Mouse (Mus musculus) liver, adult (tissue): ENCODE results near the gene Aoc1.

Source experiments
- GATA4 ChIP-seq: IDR thresholded peaks from 2 replicates; pipeline ENCODE4 v1.6.1; 2014; ENCODE audit warnings: mild to moderate bottlenecking, low read length; ENCODE audit not compliant: insufficient replicate concordance

Aoc1 gene

GRCm38 (mm10) chr6:48876510-48877135 lies 3.9 kb downstream of the Aoc1 start:
- TF ChIP-seq GATA4, result no peak

DNA sequence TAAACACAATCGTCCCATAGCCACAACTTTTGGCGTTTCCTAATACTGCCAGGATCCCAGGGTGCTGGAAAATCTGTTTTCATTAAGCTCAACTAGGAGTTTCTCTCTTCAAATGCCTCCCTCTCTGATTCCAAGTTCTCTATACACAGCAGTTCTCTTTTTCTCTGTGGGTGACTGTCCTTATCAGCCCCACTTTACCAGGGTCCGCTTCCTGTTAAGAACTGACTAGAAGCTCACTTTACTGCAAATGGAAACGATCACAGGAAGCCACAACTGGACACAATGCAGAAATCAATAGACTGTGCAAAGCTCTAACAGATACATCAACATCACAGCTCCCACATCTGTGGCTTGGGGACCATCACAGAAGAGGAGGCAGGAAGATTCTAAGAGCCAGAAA lies 21.5 kb downstream of the Aoc1 start:
- TF ChIP-seq GATA4, result no peak

GRCm38 (mm10) chr6:48894938-48895818 lies 22.5 kb downstream of the Aoc1 start:
- no peak for TF ChIP-seq GATA4

GRCm38 (mm10) chr6:48895941-48896340 lies 23.2 kb downstream of the Aoc1 start:
- TF ChIP-seq GATA4, result no peak

DNA sequence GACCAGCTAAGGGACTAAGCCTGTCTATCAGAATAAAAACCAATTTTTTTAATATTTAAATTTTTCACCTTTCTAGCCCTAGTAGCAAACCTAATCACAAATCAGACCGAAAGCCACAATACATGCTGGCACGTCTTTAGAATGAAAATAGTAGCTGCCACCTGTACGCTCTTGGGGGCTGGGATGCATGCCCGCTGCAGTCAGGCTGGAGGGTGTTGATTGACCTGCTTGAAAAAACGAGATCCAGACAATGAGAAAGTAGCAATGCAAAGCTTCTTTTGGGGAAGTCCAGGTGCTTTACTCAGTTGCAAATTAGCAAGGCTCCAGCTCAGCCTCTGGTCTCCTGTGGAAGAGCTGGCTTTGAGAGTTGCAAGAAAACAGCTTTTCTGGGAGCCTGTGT lies 24.3 kb downstream of the Aoc1 start:
- no peak for TF ChIP-seq GATA4

GRCm38 (mm10) chr6:48902511-48903406 lies 30.1 kb downstream of the Aoc1 start:
- no peak for TF ChIP-seq GATA4

- TF ChIP-seq GATA4, result no peak
These were observed 30.7 kb downstream of the Aoc1 start for GRCm38 (mm10) chr6:48903437-48903836.

DNA sequence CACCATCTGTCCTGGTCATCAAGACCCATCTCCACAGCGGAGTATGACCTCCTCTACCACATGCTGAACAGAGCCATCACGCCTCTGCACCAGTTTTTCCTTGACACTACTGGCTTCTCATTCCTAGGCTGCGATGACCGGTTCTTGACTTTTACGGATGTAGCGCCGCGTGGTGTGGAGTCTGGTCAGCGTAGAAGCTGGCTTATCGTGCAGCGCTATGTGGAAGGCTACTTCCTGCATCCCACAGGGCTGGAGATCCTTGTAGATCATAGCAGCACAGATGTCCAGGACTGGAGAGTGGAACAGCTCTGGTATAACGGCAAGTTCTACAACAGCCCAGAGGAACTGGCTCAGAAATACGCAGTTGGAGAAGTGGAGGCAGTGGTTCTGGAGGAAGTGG lies 32.9 kb downstream of the Aoc1 start:
- no peak for TF ChIP-seq GATA4

DNA sequence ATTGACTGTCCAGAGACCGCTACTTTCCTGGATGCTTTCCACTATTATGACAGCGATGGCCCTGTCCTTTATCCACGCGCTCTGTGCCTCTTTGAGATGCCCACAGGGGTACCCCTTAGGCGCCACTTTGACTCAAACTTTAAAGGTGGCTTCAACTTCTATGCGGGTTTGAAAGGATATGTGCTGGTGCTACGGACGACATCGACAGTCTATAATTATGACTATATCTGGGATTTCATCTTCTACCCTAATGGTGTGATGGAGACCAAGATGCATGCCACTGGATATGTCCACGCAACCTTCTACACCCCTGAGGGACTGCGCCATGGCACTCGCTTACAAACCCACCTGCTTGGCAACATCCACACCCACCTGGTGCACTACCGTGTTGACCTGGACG lies 33.7 kb downstream of the Aoc1 start:
- no peak for TF ChIP-seq GATA4

DNA sequence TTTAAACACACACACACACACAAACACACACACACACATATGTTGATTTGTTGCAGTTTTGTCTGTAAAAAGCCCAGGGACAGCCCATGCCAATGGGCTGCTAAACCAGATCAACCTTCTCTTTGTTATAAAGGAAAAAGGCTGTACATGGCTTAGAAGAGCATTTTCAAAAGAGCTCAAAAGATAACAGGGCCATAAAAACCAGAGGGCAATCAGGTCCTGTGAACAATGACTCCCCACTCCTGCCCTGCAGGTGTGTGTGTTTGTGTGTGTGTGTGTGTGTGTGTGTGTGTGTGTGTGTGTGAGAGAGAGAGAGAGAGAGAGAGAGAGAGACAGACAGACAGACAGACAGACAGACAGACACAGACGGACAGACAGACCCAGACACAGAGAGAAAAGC lies 36.5 kb downstream of the Aoc1 start:
- no peak for TF ChIP-seq GATA4

- TF ChIP-seq GATA4, result no peak
These were observed 39.3 kb downstream of the Aoc1 start for GRCm38 (mm10) chr6:48912033-48912432.

DNA sequence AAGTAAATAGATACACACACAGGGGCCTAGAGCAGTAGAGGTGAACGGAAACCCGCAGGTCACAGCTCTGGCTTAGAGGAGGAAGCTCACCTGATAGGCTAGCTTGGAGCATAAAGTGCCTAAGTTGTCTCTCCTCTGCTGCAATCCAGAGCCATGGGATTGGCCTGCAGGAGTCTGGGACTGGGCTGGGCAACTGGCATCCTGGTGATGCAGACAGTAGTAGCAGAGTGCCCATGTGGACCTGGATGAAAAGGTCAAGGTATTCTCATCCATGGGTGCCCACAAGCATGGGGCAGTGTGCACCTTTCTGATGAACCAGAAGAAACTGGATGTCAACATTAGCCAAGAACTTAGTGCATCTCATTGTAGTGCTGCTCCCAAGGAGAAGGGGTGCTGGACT lies 40.9 kb downstream of the Aoc1 start:
- no peak for TF ChIP-seq GATA4

DNA sequence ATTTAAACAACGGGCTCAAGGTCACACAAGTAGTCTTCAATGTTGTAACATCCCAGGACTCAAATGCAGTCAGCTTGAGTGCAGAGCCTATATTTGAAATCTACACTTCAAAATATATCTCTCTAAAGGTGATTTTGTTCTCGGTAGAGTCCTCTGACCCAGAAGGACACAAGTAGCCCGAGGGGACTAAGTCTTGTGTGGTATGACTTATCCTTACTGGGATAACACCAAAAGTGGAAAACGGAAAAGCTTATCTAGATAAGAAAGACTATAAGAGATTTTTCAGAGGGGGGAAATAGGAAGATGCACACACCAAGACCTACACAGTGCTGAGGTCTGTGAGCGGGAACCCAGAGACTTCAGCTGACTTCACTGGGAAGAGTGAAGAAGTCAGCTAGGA lies 56.9 kb downstream of the Aoc1 start, which contains the start of gene 1600015I10Rik:
1600015I10Rik (plus strand) TSS at position 301 of the 400 bp plus-strand sequence.
- TF ChIP-seq GATA4, result no peak

DNA sequence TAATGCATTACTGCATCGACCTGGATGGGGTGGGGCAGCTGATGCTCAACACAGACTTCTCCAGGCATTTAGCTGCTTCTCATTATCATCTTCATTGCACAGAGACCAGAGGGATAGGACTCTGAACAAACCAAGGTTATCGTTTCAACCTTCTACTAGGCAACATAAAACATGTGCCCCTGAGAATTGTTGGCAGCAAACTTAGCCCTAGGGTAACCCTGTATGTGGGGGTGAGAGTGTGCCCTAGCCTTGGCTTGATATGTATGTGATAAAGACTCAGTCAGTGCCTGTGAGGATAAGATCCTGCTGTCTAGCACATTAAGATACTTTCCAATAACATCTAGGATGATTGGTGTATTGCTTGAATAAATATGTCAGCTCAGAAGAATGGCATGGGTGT lies 76.9 kb downstream of the Aoc1 start:
- no peak for TF ChIP-seq GATA4

DNA sequence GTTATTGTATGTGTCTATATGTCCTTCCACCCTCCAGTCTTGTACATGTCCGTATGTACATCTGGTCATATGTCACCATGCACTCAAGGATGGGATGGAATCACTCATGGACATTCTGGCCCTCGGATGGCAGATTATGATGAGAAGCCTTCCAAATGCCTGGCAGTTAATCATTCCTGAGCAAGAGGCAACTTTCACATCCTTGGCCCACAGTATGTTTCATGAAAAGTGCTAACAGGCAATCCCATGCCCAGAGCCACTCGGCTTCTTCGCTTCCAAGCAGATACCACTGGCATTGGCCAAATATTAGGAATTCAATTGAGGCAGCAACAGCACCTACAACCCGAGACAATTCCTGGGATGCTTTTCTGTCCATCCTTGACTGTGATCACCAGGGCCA lies 78.0 kb downstream of the Aoc1 start:
- no peak for TF ChIP-seq GATA4
